Mouse (Mus musculus) spleen, adult 2 months (tissue): ENCODE data around the gene Fam149b.

ENCODE experiments used
- CTCF ChIP-seq: fragments of 200-500 bp; IDR thresholded peaks from 2 replicates; pipeline ENCODE4 v1.5.1; 2011; ENCODE audit warnings: mild to moderate bottlenecking, inconsistent platforms; ENCODE audit not compliant: insufficient read depth, insufficient read length, insufficient replicate concordance; ENCODE audit errors: extremely low read depth
- POLR2A ChIP-seq: fragments of 200-500 bp; IDR thresholded peaks from 2 replicates; pipeline ENCODE4 v1.6.1; 2011; ENCODE audit warnings: low read depth, low read length, inconsistent platforms

- TF ChIP-seq CTCF (no peak), POLR2A (no peak)
These were observed 49.3 kb downstream of the Fam149b start for GRCm38 (mm10) chr14:20397220-20397619.
